In the genomic region with DNA sequence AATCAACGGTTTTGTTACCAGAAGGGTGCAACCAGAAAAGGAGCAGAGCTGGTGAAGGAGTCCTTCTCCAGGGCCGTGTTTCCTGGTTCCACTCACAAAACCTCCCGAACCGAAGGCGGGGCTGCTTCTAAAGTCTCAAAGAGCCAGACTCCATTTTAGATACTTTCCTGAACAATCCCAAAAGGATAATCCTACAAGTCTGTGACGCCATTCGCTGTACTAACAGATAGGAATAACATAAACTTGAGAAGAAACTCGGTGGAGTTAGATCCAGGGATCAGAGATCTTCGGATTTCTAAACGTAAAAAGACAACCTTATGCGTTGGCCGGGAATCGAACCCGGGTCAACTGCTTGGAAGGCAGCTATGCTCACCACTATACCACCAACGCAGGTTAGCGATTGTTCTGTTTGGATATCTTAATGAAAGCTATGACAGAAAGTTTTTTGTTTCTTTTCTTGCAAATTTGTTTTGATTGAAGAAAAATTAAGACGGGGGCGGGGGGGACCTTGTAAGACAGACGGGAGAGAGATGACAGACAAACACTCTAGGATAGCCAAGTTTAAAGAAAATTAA, we compare ENCODE assay signal across 8 mouse cellular contexts. TPM values are rescaled to one million over a fixed set of nuclear protein-coding genes. Genes with fewer than 3 reads are reported as not detected.
DNase-seq lines count a peak whose midpoint lies in the region; ATAC-seq lines count a peak whose summit lies in the region.

No protein-coding gene starts in this region.

- under 1% methylated on average over 19 of the region's 19 CpGs for WGBS in hindbrain, embryonic 15.5 days

- peak; percentile 58 for ATAC-seq in hindbrain, embryonic 15.5 days (ENCODE audit: low FRiP score, low read depth)

- peak overlapping the region; percentile 72 for H3K4me3 ChIP-seq in hindbrain, embryonic 15.5 days

- H3K27me3 ChIP-seq in hindbrain, embryonic 15.5 days = no peaks in the 10 kb centered on the region

- peak overlapping the region; percentile 86 for H3K27ac ChIP-seq in hindbrain, embryonic 15.5 days (replicated peaks)

- H3K4me2 ChIP-seq in hindbrain, embryonic 15.5 days = peak overlapping the region; percentile 92

- H3K9ac ChIP-seq in hindbrain, embryonic 15.5 days = peak overlapping the region; percentile 72

- peaks cover 15% of the 10 kb centered on the region for H3K4me1 ChIP-seq in hindbrain, embryonic 15.5 days (replicated peaks)

- H3K9me3 ChIP-seq in hindbrain, embryonic 15.5 days = no peaks in the 10 kb centered on the region

- DNase-seq in T-cell, adult 2 months (ENCODE audit: low spot score) = peak; percentile 79
- DNase-seq in cerebellum, postnatal 25 days = peak; percentile 89 to 93
- DNase-seq in frontal cortex, postnatal 25 days (ENCODE audit: low spot score in 2 of 2) = peak; percentile 90 to 92
- DNase-seq in left cerebral cortex, adult 11 months (ENCODE audit: low spot score) = peak; percentile 84
- DNase-seq in lung, postnatal 36 days = peak; percentile 94
- peak; percentile 94 for DNase-seq in retina, embryonic 14.5 days (ENCODE audit: low spot score)
- peak; percentile 84 to 87 for DNase-seq in thymus, postnatal 36 days

- H3K36me3 ChIP-seq in hindbrain, embryonic 15.5 days = no peaks in the 10 kb centered on the region

RNA-seq across cellular contexts. Expression of a gene that starts 24.2 kb away (rescaled TPM):
- 1.9 and 2.0 TPM in 2 replicates for polyA plus RNA-seq in hindbrain, embryonic 15.5 days (2015; fragmentation: Nextera tagmentation; extraction: Ambion mirVana)

RNA-seq across cellular contexts. Expression of a gene that starts 48.7 kb away (rescaled TPM):
- polyA plus RNA-seq in hindbrain, embryonic 15.5 days (2015; fragmentation: Nextera tagmentation; extraction: Ambion mirVana) = not detected in 2 replicates

RNA-seq across cellular contexts. Expression of a gene that starts 57.0 kb away (rescaled TPM):
- polyA plus RNA-seq in hindbrain, embryonic 15.5 days (2015; fragmentation: Nextera tagmentation; extraction: Ambion mirVana) = 48.2 and 53.0 TPM in 2 replicates

Comparison
In these comparisons a context has a peak if more than half of its experiments do, and no peak if none do; other contexts are left out.
1. Peak in every context shown above with its lines: DNase-seq, ATAC-seq, H3K4me3 ChIP-seq and H3K27ac ChIP-seq.